Mouse (Mus musculus) midbrain, embryonic 15.5 days (tissue): ENCODE measurements around the gene Emsy. TPM values are rescaled to one million over a fixed set of nuclear protein-coding genes. Genes with fewer than 3 reads are reported as not detected.

Experiments
- ATAC-seq: fragments of 200-750 bp; cut with Nextera tagmentation; replicated peaks from 2 replicates; pipeline ENCODE4 v1.8.0; 2017; ENCODE audit warnings: moderate TSS enrichment
- H3K27ac ChIP-seq: fragments of 300-500 bp; sonication (generic); 2 replicates; pipeline ENCODE4 v1.5.1; 2015; ENCODE audit warnings: mild to moderate bottlenecking, inconsistent platforms
- H3K27me3 ChIP-seq: fragments of 300-500 bp; sonication (generic); replicated peaks from 2 replicates; pipeline ENCODE4 v1.6.1; 2015; ENCODE audit warnings: inconsistent platforms
- H3K36me3 ChIP-seq: fragments of 300-500 bp; sonication (generic); replicated peaks from 2 replicates; pipeline ENCODE4 v1.6.1; 2015; ENCODE audit warnings: inconsistent platforms
- H3K4me1 ChIP-seq: fragments of 300-500 bp; sonication (generic); 2 replicates; pipeline ENCODE4 v1.6.1; 2015; ENCODE audit warnings: inconsistent platforms
- H3K4me2 ChIP-seq: fragments of 300-500 bp; sonication (generic); 2 replicates; pipeline ENCODE4 v1.6.1; 2015; ENCODE audit warnings: inconsistent platforms, mild to moderate bottlenecking, moderate library complexity
- H3K4me3 ChIP-seq: fragments of 300-500 bp; sonication (generic); 2 replicates; pipeline ENCODE4 v1.5.1; 2015; ENCODE audit warnings: mild to moderate bottlenecking, inconsistent platforms
- H3K9ac ChIP-seq: fragments of 300-500 bp; sonication (generic); 2 replicates; pipeline ENCODE4 v1.6.1; 2015; ENCODE audit warnings: mild to moderate bottlenecking, inconsistent platforms
- H3K9me3 ChIP-seq: fragments of 300-500 bp; sonication (generic); 2 replicates; pipeline ENCODE4 v1.6.1; 2016; ENCODE audit warnings: inconsistent platforms
- WGBS: fragments of 180-500 bp; shearing (Covaris S2); methylation state at CpG from one replicate; pipeline ENCODE4 v1.1.7; 2015; ENCODE audit warnings: mixed read lengths; 5-methylcytosine and 5-hydroxymethylcytosine counted together
- polyA plus RNA-seq: library from polyadenylated mRNA; unstranded; fragments of >200 nt; fragmentation: Nextera tagmentation; extraction: Ambion mirVana; gene quantifications from 2 replicates; pipeline ENCODE4 v1.2.1, GENCODE M21; 2015

Emsy gene
- polyA plus RNA-seq, 1 experiment from 2014 or later: 40.8 TPM

DNA sequence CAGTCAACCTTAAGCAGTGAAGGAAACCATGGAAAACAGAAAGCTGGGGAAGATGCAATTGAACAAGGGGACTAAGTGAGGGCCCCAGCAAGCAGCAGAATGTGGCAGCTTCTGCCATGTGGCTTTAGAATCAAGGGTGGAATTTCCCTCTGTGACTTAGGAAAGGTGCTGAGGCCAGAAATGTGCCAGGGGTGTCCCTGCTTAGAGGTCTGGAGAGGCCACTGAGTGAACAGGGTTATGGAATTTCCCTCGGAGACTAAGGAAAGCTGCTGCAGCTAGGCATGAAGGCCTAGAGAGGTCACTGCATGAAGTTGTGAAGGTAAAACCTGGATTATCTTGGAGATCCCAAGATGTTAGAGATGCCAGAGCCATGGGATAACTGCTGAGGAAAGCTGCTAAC lies 33.5 kb upstream of the Emsy start:
- Histone ChIP-seq H3K4me1 (no peaks in the 10 kb centered on the region), H3K9me3 (no peaks in the 10 kb centered on the region), H3K9ac (no peak overlapping the region), H3K36me3 (no peaks in the 10 kb centered on the region), H3K27ac (no peak overlapping the region), H3K4me3 (no peak overlapping the region), H3K4me2 (no peak overlapping the region), H3K27me3 (no peaks in the 10 kb centered on the region)
- no peak for ATAC-seq
- 88% methylated on average over 1 of the region's 1 CpGs for WGBS

DNA sequence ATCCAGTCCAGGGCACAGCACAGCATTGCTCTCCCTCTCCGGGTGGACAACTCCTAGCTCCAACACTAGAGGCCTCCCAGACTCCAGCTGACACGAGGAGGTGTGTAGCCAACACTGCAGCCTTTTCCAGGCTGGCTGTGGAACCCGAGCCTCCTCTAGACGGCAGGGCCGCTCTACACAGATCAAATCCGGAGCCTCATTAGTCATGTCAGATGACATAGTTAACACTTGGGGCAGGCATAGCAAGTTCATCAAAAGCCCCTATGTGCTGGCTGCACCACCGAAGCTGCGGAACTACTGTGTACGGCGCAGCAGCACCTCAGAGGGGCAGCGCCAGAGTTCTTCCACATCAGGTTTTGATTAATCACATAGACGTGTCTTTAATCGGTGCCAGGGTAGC lies 29.3 kb upstream of the Emsy start:
- H3K36me3 ChIP-seq: no peaks in the 10 kb centered on the region
- H3K27me3 ChIP-seq: no peaks in the 10 kb centered on the region
- no peak overlapping the region for H3K27ac ChIP-seq
- H3K4me2 ChIP-seq: no peak overlapping the region
- H3K9me3 ChIP-seq: no peaks in the 10 kb centered on the region
- no peak for ATAC-seq
- 54% methylated on average over 13 of the region's 13 CpGs for WGBS
- no peak overlapping the region for H3K4me3 ChIP-seq
- H3K4me1 ChIP-seq: no peaks in the 10 kb centered on the region
- no peak overlapping the region for H3K9ac ChIP-seq

DNA sequence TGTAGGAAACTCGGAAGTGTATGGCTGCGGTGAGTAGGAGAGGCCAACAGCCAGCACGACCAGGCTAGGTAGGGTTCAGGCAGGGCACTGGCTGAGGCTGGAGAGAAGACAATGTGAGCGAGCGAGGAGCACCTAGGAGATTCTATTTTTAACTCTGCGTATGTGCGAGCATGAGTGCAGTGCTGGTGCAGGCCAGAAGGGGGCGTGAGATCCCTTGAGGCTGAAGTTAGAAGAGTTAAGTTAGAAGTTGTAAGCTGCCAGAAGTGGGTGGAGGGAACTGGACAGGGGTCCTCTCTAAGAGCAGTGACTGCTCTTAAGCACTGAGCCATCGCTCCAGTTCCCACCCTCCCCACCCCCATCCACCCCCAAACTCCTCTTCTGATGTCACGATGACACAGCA lies 26.2 kb upstream of the Emsy start:
- no peak overlapping the region for H3K27ac ChIP-seq
- no peak overlapping the region for H3K4me2 ChIP-seq
- ATAC-seq: no peak
- H3K9me3 ChIP-seq: no peaks in the 10 kb centered on the region
- H3K27me3 ChIP-seq: no peaks in the 10 kb centered on the region
- WGBS: 90% methylated on average over 10 of the region's 10 CpGs
- H3K36me3 ChIP-seq: no peaks in the 10 kb centered on the region
- H3K4me3 ChIP-seq: no peak overlapping the region
- H3K9ac ChIP-seq: no peak overlapping the region
- H3K4me1 ChIP-seq: no peaks in the 10 kb centered on the region

DNA sequence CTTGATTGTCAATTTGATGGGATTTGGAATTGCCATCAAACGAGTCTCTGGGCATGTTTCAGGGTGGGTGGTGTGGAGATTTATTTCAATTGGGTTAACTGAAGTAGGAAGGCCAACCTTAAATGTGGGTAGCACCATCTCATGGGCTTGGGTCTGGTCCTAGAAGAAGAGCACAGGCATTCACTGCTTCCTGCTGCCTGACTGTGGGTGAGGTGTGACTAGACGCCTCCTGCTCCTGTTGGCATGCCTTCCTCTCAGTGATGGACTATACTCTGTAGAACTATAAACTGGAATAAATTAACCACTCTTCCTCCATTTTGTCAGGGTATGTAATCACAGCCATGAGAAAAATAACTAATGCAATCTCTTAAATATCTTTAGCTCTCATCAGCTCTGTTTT lies 24.1 kb upstream of the Emsy start:
- 44% methylated on average over 2 of the region's 2 CpGs for WGBS
- Histone ChIP-seq H3K4me3 (no peak overlapping the region), H3K27ac (no peak overlapping the region), H3K4me2 (no peak overlapping the region), H3K9ac (no peak overlapping the region), H3K27me3 (no peaks in the 10 kb centered on the region), H3K4me1 (no peaks in the 10 kb centered on the region), H3K9me3 (no peaks in the 10 kb centered on the region), H3K36me3 (no peaks in the 10 kb centered on the region)
- no peak for ATAC-seq

DNA sequence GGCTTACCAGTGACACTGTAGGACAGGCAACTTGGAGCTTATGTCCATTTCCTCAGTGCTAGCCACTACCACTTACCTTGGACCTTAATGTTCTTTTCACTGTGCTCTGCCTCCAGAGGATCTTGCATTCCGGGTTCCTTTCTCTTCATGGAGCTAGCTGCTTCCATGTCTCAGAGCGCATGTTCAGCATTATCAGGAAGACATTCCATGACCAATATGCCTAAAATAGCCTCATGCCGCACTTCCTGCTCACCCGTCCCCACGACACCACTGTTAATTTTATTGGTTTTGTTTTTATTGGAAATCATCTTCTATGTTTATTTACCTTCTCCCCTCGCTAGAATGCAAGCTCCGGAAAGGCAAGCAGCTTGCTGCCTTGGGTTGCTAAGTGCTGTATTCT lies 21.9 kb upstream of the Emsy start:
- H3K27me3 ChIP-seq: no peaks in the 10 kb centered on the region
- WGBS: 78% methylated on average over 7 of the region's 7 CpGs
- no peak overlapping the region for H3K4me2 ChIP-seq
- no peak for ATAC-seq
- no peak overlapping the region for H3K27ac ChIP-seq
- no peaks in the 10 kb centered on the region for H3K9me3 ChIP-seq
- no peak overlapping the region for H3K9ac ChIP-seq
- no peaks in the 10 kb centered on the region for H3K36me3 ChIP-seq
- no peak overlapping the region for H3K4me3 ChIP-seq
- no peaks in the 10 kb centered on the region for H3K4me1 ChIP-seq

DNA sequence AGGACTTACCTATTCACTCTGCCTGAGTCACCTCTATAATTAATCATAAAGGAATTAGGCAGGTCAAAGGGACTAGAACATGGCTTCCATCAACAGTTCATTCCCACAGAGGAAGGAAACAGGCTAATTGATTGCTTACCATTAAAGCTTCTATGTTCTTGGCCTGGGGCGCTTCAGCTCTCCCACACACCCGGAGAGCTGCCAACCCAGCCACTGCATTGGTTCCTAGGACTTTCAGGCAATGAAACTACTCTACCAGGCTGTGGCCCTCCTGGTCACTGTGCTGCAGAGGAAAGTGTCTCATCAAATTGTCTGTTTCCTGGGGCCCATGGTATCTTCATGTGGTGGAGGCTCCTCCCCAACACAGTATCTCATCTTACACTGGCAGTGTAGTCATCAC lies 20.9 kb upstream of the Emsy start:
- H3K4me3 ChIP-seq: no peak overlapping the region
- no peaks in the 10 kb centered on the region for H3K4me1 ChIP-seq
- no peak overlapping the region for H3K9ac ChIP-seq
- no peaks in the 10 kb centered on the region for H3K27me3 ChIP-seq
- H3K36me3 ChIP-seq: no peaks in the 10 kb centered on the region
- no peaks in the 10 kb centered on the region for H3K9me3 ChIP-seq
- 92% methylated on average over 2 of the region's 2 CpGs for WGBS
- H3K27ac ChIP-seq: no peak overlapping the region
- ATAC-seq: no peak
- H3K4me2 ChIP-seq: no peak overlapping the region

DNA sequence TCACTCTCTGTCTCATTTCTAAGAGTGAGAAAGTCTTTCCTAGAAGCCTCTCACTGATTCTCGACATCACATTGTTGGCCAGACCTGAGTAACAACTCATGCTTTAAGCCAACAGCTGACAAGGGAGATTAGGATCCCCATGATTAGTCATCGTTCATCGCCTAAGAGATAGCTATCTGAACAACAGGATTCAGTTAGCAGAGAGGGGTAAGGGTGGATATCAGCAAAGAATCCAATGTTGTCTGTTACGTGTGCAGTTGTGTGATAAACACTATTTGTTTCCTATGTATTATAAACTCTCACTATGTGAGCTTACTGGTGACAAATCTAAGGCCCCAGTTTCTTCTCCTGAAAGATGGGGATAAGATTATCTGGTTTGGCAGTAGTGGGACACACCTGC lies 17.8 kb upstream of the Emsy start:
- no peak overlapping the region for H3K27ac ChIP-seq
- H3K4me3 ChIP-seq: no peak overlapping the region
- 69% methylated on average over 4 of the region's 4 CpGs for WGBS

DNA sequence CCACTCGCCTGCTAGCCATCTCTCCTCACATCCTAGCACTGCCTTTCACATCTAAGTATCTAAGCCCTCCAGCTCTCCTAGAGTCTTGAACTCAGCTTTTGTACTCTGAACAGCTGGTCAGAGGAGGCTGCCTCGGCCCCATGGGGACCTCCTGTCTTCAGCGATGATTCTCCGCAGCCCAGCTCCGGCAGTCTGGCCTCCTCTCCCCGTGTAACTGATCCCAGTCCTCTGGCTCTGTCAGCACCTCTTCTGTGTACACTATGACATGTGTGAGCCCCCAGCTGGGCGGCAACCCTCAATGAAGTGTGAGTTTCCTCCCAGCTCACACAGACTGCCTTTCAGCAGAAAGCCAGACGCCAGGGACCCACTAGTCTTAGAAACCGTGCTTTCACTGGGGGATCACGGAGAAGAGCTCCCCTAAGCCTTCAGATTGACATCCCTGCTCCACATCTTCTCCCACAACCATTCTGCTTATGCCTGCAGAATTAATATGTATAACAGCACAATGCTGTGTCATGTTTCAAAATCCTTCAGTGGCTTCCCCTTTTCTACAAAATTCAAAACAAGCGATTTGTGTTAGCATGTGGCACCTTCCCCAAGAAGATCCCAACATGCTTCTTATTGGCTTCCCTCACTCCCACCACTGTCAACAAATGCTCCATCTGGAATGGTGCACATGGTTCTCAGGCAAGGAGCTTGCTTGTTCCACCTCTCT lies 15.8 kb upstream of the Emsy start:
- Histone ChIP-seq H3K9ac (no peak overlapping the region), H3K9me3 (no peaks in the 10 kb centered on the region), H3K4me1 (no peaks in the 10 kb centered on the region), H3K27me3 (no peaks in the 10 kb centered on the region), H3K4me3 (no peak overlapping the region), H3K4me2 (no peak overlapping the region), H3K36me3 (no peaks in the 10 kb centered on the region), H3K27ac (no peak overlapping the region)
- no peak for ATAC-seq
- WGBS: 56% methylated on average over 11 of the region's 11 CpGs

More for the DNA sequence above, 17.8 kb upstream of the Emsy start:
- Histone ChIP-seq H3K4me2 (no peak overlapping the region), H3K9ac (no peak overlapping the region), H3K9me3 (no peaks in the 10 kb centered on the region), H3K4me1 (no peaks in the 10 kb centered on the region), H3K36me3 (no peaks in the 10 kb centered on the region), H3K27me3 (no peaks in the 10 kb centered on the region)
- ATAC-seq: no peak

DNA sequence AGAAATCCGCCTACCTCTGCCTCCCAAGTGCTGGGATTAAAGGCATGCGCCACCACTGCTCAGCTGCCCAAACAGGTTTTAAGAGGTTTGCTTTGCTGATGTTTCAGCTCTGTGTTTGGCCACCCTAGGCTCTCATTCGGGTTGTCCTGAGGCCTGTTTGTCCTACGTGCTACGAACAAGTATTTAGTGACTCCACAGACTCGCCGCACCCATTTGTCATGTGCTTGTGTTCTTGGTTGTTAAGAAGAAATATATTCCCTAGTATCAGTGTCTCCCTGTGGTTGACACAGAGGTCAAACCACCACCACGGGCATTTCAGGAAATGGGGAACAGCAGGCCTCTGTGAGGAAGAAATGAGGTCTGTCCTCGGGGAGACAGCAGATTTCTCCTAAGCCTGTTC lies 14.8 kb upstream of the Emsy start:
- Histone ChIP-seq H3K36me3 (no peaks in the 10 kb centered on the region), H3K27ac (no peak overlapping the region), H3K27me3 (no peaks in the 10 kb centered on the region), H3K9me3 (no peaks in the 10 kb centered on the region), H3K4me3 (no peak overlapping the region), H3K4me2 (no peak overlapping the region), H3K9ac (no peak overlapping the region), H3K4me1 (no peaks in the 10 kb centered on the region)
- no peak for ATAC-seq
- WGBS: 82% methylated on average over 9 of the region's 9 CpGs

DNA sequence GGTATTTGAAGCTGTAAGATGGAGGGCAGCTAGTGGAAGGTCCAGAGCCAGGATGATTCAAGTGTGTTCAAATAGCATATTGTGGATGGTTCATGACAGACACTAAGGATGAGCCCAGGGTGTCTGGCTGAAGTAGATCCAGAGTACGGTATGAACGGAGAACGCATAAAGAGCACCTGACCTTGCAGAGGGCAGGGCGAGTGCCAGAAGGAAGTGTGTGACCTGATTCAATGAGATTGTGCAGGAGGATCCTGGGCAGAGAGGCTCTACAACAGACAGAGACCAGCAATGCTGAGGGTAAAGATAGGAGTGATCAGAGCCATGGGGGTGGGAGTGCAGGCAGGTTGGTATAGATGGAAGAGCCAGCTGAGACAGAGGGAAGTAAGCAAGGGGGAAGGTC lies 14.2 kb upstream of the Emsy start:
- Histone ChIP-seq H3K27ac (no peak overlapping the region), H3K9ac (no peak overlapping the region), H3K27me3 (no peaks in the 10 kb centered on the region), H3K9me3 (no peaks in the 10 kb centered on the region), H3K4me2 (no peak overlapping the region), H3K4me3 (no peak overlapping the region), H3K36me3 (no peaks in the 10 kb centered on the region), H3K4me1 (no peaks in the 10 kb centered on the region)
- WGBS: 90% methylated on average over 4 of the region's 4 CpGs
- no peak for ATAC-seq

DNA sequence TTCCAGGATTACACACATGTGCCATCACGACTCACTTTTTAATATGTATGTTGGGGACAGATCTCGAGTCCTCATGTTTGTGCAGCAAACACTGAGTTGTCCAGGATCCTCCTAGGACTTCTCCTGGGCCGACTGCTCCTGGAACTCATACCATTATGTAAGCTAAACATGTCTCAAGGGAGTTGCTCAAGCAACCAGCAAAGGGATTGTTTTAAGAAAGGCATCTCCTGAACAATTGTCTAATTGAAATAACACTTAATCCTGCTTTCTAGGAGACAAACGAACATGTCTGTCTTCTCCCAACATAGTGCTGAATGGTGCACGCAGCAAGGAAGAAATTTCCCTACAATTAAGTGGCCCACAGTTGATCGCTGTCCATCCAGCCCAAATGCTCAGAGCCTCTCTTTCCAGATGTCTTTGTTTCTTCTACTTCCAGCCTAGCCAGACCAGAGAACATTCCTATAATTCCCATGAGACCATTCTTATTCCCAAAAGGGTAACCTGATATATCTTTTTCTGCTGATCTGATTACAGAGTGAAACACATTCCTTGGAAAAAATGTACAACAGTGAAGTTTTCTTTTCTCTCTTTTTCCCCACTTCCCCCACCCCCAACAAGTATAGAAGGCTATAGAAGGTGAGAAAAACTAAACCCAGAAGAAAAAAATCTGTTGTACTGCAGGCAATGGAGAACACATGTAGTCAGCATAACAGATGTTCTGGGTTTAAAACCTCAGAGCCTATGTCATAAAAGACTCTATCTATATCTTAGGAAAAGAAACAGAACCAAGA lies 11.6 kb upstream of the Emsy start:
- Histone ChIP-seq H3K27me3 (no peaks in the 10 kb centered on the region), H3K4me1 (no peaks in the 10 kb centered on the region), H3K9ac (no peak overlapping the region), H3K9me3 (no peaks in the 10 kb centered on the region), H3K4me3 (no peak overlapping the region), H3K27ac (no peak overlapping the region), H3K4me2 (no peak overlapping the region), H3K36me3 (no peaks in the 10 kb centered on the region)
- WGBS: 62% methylated on average over 6 of the region's 6 CpGs
- ATAC-seq: no peak

DNA sequence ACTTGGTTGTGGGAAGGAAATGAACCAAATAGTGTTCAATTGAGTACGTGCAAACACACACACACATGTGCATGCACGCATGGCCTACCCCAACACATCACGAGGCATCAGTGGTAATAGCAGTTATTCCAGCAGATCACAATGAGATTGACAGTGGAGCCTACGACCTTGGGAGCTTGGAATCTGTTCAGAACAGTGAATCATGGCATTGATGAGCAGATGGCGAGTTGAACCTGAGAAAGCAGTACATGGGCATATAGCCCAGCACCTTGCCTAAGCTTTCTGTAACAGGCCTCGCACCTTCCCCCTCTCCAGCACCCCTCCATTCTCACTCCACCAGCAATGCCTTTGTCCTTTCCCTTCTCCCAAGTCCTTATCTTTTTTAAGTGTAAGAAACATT lies 9.1 kb upstream of the Emsy start:
- H3K27ac ChIP-seq: no peak overlapping the region
- no peak overlapping the region for H3K4me3 ChIP-seq
- no peaks in the 10 kb centered on the region for H3K4me1 ChIP-seq
- no peaks in the 10 kb centered on the region for H3K27me3 ChIP-seq
- ATAC-seq: no peak
- no peak overlapping the region for H3K9ac ChIP-seq
- H3K4me2 ChIP-seq: no peak overlapping the region
- no peaks in the 10 kb centered on the region for H3K36me3 ChIP-seq
- WGBS: 93% methylated on average over 6 of the region's 6 CpGs
- no peaks in the 10 kb centered on the region for H3K9me3 ChIP-seq

DNA sequence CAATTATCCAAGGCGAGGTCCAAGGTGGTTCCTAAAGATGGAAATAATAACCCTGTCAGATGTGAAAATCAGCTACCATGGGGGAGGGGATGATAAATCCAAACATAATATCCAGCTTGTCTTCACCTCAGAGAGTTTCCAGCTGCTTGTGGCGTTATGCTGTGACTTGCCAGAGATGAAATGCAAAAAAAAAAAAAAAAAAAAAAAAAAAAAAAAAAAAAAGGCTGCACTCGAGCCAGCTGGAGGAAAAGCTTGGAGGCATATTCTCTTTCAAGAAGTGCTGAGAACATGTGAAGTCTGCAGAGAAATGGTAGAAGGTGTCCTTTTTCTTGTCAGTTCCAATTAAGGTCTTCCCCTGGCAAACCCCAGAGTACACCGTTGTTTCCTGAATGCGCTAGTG lies 8.6 kb upstream of the Emsy start:
- ATAC-seq: no peak
- no peak overlapping the region for H3K4me2 ChIP-seq
- WGBS: 55% methylated on average over 5 of the region's 5 CpGs
- no peaks in the 10 kb centered on the region for H3K27me3 ChIP-seq
- H3K9ac ChIP-seq: no peak overlapping the region
- no peak overlapping the region for H3K27ac ChIP-seq
- no peaks in the 10 kb centered on the region for H3K9me3 ChIP-seq
- H3K4me1 ChIP-seq: no peaks in the 10 kb centered on the region
- H3K4me3 ChIP-seq: no peak overlapping the region
- no peaks in the 10 kb centered on the region for H3K36me3 ChIP-seq
